Mouse (Mus musculus): ENCODE measurements around the gene 1700025C18Rik. TPM values are rescaled to one million over a fixed set of nuclear protein-coding genes. Genes with fewer than 3 reads are reported as not detected.

Gene 1700025C18Rik
- total and polyA plus RNA-seq, 3 experiments = not detected

- no peak for TF ChIP-seq POLR2AphosphoS5 (IDR thresholded peaks at IDR 0.05; ENCODE audit: borderline replicate concordance, low read depth, low read length)
- TF ChIP-seq SIN3A (IDR thresholded peaks at IDR 0.05; ENCODE audit: low read length) = no peak
- TF ChIP-seq ZMIZ1 (IDR thresholded peaks at IDR 0.05; ENCODE audit: low read depth, low read length) = no peak
- TF ChIP-seq ZNF384 (IDR thresholded peaks at IDR 0.05; ENCODE audit: low read depth, low read length) = no peak
- no peak for TF ChIP-seq TCF12 (IDR thresholded peaks at IDR 0.05; ENCODE audit: low read depth, low read length)
- no peak for TF ChIP-seq MXI1 (IDR thresholded peaks at IDR 0.05; ENCODE audit: low read depth, low read length)
- no peak for TF ChIP-seq ELF1 (IDR thresholded peaks at IDR 0.05; ENCODE audit: low read depth, low read length)
- TF ChIP-seq EP300 (IDR thresholded peaks at IDR 0.05; ENCODE audit: low read depth in 1 of 2, low read length in 2 of 2) = no peak
- no peak for TF ChIP-seq TBP (IDR thresholded peaks at IDR 0.05; ENCODE audit: low read depth, low read length)
- Histone ChIP-seq H3K79me2 (ENCODE audit: control insufficient read depth, insufficient read depth, low read length, poor library complexity) (no peaks in the 10 kb centered on the region), H3K27me3 (ENCODE audit: control insufficient read depth in 1 of 2, insufficient read depth in 2 of 2, low read length in 2 of 2) (no peaks in the 10 kb centered on the region; a peak in 1 of 4 replicates), H3K27ac (ENCODE audit: control insufficient read depth, low read depth, low read length) (no peak overlapping the region), H3K4me1 (ENCODE audit: control insufficient read depth in 1 of 2, insufficient read depth in 2 of 2, low read length in 2 of 2) (no peaks in the 10 kb centered on the region), H3K9me3 (replicated peaks; ENCODE audit: insufficient read depth, low read length) (no peaks in the 10 kb centered on the region), H3K4me3 (ENCODE audit: control insufficient read depth in 1 of 2, insufficient read depth in 1 of 2, low read depth in 2 of 2, low read length in 2 of 2) (no peak overlapping the region), H3K36me3 (ENCODE audit: control insufficient read depth in 1 of 2, insufficient read depth in 2 of 2, low read length in 2 of 2) (no peaks in the 10 kb centered on the region), H3K9ac (ENCODE audit: control insufficient read depth, low read depth, low read length, poor library complexity, severe bottlenecking) (no peak overlapping the region)
- DNase-seq (ENCODE audit: low read depth, low spot score) = peak; percentile 17
These were observed 1.1 kb downstream of the 1700025C18Rik start for GRCm38 (mm10) chr2:165089470-165089869.

- no peak for DNase-seq (ENCODE audit: low read depth, low spot score)
- H3K27me3 ChIP-seq (ENCODE audit: control insufficient read depth in 1 of 2, insufficient read depth in 2 of 2, low read length in 2 of 2) = no peaks in the 10 kb centered on the region; a peak in 1 of 4 replicates
- no peaks in the 10 kb centered on the region for H3K36me3 ChIP-seq (ENCODE audit: control insufficient read depth in 1 of 2, insufficient read depth in 2 of 2, low read length in 2 of 2)
- no peaks in the 10 kb centered on the region for H3K9me3 ChIP-seq (replicated peaks; ENCODE audit: insufficient read depth, low read length)
- H3K4me1 ChIP-seq (ENCODE audit: control insufficient read depth in 1 of 2, insufficient read depth in 2 of 2, low read length in 2 of 2) = no peaks in the 10 kb centered on the region
- H3K79me2 ChIP-seq (ENCODE audit: control insufficient read depth, insufficient read depth, low read length, poor library complexity) = no peaks in the 10 kb centered on the region
- no peak overlapping the region for H3K27ac ChIP-seq (ENCODE audit: control insufficient read depth, low read depth, low read length)
- no peak overlapping the region for H3K9ac ChIP-seq (ENCODE audit: control insufficient read depth, low read depth, low read length, poor library complexity, severe bottlenecking)
- H3K4me3 ChIP-seq (ENCODE audit: control insufficient read depth in 1 of 2, insufficient read depth in 1 of 2, low read depth in 2 of 2, low read length in 2 of 2) = no peak overlapping the region
- TF ChIP-seq HCFC1 (IDR thresholded peaks at IDR 0.05; ENCODE audit: low read depth, low read length) = no peak
- no peak for TF ChIP-seq MEF2A (IDR thresholded peaks at IDR 0.05; ENCODE audit: extremely low read depth, insufficient replicate concordance, low read depth, low read length, poor library complexity, severe bottlenecking)
- TF ChIP-seq JUND (IDR thresholded peaks at IDR 0.05; ENCODE audit: low read depth, low read length) = no peak
- TF ChIP-seq NRF1 (IDR thresholded peaks at IDR 0.05; ENCODE audit: insufficient read depth, low read depth, low read length, poor library complexity, severe bottlenecking) = no peak
- TF ChIP-seq ZKSCAN1 (IDR thresholded peaks at IDR 0.05; ENCODE audit: low read depth, low read length) = no peak
- no peak for TF ChIP-seq TBP (IDR thresholded peaks at IDR 0.05; ENCODE audit: low read depth, low read length)
- no peak for TF ChIP-seq MAZ (IDR thresholded peaks at IDR 0.05; ENCODE audit: low read depth, low read length)
- no peak for TF ChIP-seq ZNF384 (IDR thresholded peaks at IDR 0.05; ENCODE audit: low read depth, low read length)
- TF ChIP-seq USF2 (IDR thresholded peaks at IDR 0.05; ENCODE audit: borderline replicate concordance in 1 of 2, insufficient read depth in 1 of 2, low read depth in 1 of 2, low read length in 2 of 2) = no peak
- no peak for TF ChIP-seq SIN3A (IDR thresholded peaks at IDR 0.05; ENCODE audit: low read length)
- no peak for TF ChIP-seq CTCF (IDR thresholded peaks at IDR 0.05 in 2 of 3, conservative IDR thresholded peaks at IDR 0.05 in 1 of 3; ENCODE audit: control insufficient read depth in 1 of 3, insufficient read depth in 1 of 3, low read depth in 2 of 3, low read length in 3 of 3, poor library complexity in 1 of 3, severe bottlenecking in 1 of 3)
These were observed 3.9 kb downstream of the 1700025C18Rik start for GRCm38 (mm10) chr2:165086634-165087033.

All from MEL (cell line).